Mouse (Mus musculus): ENCODE measurements around the gene Rab3a. TPM values are rescaled to one million over a fixed set of nuclear protein-coding genes. Genes with fewer than 3 reads are reported as not detected.

The Rab3a gene
- total RNA-seq, 2 experiments from 2014 or later, result 789 to 843 TPM

DNA sequence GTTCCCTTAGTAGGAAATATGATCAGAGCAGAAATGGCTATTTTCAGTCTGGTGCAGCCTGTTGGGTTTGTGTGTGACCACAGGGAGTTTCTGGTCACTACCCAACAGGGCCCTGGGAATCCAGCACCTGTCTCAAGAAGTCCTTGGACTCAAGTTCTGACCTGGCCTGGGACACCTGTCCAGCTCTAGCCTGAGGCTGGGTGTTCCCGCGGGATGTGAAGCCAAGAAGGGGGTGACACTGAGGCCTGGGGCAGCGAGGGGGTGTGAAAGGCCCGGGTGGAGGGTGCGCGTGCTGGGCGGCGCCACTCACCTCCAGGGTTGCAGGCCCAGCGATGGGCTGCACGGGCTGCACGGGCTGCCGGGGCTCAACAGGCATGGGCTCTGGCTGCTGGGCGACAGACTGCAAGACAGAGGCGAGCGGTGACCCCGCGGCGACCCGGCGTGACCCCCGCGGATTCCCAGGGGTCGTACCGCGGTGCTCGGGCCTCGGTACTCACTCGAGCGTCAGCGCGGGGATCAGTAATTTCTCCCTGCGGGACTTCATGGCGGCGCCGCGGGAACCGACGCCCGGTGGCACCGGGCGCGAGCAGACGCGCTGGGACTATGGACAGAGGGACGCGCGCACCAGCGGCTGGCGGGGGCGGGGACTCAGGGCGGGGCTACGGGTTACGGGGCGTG lies 42.1 kb downstream of the Rab3a start:
- peak in 1 of 2 experiments; percentile 75 for DNase-seq (ENCODE audit: extremely low spot score in 1 of 2, low spot score in 1 of 2)

DNA sequence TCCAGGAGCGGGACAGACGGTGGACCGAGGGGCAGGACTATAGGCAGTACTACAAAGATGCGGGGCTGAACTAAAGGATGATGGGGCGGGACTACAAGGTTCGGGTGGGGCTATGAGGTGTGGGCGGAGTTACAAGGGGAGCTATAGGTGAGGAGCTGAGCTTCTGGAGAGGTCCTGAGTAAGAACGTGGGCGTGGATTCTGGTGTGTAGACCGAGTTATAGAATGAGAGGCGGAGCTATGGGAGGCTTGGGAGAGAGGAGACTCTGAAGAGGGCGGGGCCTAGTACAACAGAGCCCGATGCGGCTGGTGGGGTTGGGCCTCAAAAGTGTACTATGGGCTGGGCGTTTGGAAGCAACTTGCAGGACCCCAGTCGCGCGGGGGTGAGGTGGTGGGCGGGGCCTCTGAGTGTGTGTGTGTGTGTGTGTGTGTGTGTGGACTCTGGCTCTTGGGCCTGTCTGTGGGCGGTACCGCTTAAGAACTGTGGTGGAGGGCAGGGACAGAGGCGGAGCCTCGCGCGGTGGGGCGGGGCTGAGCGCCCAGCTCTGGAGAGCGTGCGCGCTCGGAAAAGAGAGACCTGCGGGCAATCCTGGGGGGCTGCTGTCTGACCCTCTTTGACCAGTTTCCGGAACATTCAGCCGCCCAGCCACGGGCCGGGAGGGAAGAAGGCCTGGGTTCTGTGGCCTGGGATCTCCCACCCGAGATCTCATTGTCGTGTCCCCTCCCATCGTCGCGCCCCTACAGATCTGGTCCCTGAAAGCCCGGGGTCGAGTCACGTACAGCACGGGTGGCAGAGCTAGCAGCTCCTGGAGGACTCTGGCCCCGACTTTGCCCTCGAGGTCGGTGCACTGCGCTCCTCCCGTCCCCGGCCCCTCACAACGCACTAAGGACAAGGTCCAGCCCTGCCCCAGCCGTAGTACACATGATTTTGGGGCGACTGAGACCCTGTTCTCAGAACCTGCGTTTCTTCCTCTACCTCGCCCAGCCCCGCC lies 42.9 kb downstream of the Rab3a start:
- DNase-seq (ENCODE audit: extremely low spot score in 1 of 2, low spot score in 1 of 2), result peak; percentile 71 to 76

DNA sequence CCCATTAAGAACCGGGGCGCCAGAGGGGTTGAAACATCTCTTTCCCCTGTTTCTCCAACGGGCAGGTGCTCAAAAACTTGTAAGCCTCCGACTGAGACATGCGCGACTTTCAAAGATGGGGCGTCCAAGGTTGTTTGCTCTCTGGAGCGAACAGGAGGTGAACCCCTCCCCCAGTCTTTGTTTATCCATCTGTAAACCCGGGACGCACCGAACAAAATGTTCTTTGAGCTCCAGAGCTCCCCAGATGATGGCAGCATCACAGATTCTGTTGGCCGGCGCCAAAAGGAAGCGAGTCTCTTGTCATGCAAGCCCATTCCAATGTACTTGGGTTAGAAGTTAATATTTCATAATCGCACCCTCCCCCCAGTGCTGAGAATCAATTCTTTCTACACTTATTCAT lies 43.8 kb downstream of the Rab3a start:
- peak in 1 of 2 experiments; percentile 46 for DNase-seq (ENCODE audit: extremely low spot score in 1 of 2, low spot score in 1 of 2)

DNA sequence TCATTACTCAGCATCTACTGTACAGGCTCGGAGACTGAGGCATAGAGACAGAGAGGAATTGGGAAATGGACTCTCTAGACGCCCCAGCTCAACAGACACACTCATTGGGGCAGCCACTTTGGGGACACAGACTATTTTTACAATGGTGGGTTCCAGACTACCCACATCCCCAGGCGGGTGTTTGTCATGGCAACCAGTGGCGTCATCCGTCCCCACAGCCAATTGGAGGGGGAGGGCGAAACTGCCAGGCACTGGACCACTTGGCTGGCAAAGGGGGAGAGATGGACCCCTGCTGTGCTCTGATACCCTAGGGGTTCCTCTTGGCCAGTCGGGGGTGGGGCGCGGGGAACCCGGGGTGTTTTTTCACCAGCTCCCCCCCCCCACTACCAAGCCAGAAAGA lies 46.2 kb downstream of the Rab3a start:
- peak in 1 of 2 experiments; percentile 44 for DNase-seq (ENCODE audit: extremely low spot score in 1 of 2, low spot score in 1 of 2)

DNA sequence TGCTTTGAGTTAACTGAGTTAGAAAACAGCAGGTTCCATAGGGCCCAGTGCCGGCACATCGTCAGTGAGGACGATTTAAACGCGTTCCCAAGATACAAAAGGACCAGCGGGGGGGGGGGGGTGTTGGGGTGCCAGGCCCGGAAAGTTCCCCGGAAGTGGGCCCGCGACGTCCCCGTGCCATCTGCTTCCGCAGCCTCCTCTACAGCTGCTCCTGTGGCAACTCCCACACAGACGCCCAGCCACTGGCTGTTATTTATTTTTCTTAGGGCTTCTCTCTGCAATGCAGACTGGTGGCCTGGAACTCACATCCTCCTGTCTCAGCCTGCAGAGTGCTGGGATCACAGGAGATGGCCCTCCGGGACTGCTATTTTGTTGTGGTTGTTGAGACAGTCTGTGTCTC lies 46.7 kb downstream of the Rab3a start:
- DNase-seq (ENCODE audit: extremely low spot score in 1 of 2, low spot score in 1 of 2), result peak; percentile 60 to 69

DNA sequence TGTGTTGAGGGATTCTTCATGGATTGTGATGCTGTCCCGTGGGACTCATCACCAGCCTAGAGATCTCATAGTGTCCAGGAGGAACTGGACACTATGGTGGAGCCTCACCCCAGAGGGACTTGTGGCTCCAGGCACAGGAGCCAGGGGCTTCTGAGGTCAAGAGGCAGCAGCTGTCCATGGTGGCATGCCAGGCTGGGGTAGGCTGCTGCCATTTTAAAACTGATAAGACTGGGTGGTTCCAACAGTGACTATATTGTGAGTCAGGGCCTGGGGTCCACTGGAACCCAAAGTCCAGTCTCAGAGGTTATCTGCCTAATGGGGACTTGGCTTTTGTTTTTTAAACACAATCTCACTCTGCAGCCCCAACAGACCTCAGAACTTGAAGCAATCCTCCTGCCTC lies 47.4 kb downstream of the Rab3a start:
- DNase-seq (ENCODE audit: extremely low spot score in 1 of 2, low spot score in 1 of 2), result no peak

DNA sequence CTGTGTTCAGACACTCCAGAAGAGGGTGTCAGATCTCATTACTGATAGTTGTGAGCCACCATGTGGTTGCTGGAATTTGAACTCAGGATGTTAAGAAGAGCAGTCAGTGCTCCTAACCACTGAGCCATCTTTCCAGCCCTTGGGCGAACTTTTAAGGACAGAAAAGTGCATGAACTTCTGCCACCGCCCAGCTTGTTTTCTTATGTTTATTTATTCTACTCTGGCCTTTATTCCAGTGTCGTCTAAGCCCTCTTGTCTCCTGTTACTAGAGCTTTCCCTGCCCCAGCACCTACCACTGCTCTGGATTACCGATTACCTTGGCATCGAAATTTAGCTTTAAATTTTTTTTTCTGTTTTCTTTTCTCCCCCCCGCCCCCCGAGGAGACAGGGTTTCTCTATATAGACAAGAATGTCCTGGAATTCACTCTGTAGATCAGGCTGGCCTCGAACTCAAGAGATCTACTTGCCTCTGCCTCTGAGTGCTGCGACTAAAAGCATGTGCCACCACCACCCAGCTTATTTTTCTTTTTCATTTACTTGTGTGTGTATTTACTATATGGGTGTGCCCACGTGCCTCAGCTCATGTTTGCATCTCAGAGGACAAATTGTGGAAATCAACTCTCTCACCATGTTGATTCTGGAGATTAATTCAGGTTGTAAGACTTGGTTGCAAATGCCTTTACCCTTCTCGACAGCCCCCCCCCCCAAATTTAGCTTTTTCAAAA lies 48.5 kb downstream of the Rab3a start:
- no peak for DNase-seq (ENCODE audit: extremely low spot score in 1 of 2, low spot score in 1 of 2)

DNA sequence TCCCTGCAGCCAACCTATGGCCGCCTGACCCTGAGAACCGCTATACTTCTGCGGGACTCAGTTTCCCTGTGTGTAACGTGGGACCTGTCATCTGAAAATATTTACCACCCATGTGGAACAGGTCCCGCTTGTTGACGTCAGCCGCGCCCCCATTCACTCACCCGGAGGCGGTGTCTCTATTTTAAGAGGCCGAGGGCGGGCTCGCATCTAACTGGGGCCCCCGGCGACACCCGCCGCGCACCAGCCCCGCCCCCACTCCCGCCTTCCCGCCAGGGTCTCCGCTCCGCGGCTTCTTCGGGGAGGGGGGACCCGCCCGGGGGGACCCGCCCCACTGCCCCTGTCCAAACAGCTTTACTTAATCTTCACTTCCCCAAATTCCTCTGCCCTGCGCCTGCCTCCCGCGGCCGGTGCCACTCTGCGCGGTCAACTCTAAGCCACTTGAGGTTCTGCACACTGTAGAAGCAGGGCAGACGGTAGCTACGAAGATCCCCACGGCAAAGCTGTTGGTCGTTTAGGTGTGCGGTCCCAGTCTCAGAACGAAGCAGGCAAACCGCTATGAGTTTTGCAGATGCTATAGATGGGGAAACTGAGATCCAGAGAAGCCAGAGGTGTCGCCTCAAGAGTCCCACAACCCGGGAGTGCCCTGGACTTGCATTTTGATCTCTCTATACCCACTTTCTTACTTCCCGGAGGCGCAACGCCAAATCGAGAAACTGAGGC lies 49.4 kb downstream of the Rab3a start:
- DNase-seq (ENCODE audit: extremely low spot score in 1 of 2, low spot score in 1 of 2), result peak; percentile 52 to 61

DNA sequence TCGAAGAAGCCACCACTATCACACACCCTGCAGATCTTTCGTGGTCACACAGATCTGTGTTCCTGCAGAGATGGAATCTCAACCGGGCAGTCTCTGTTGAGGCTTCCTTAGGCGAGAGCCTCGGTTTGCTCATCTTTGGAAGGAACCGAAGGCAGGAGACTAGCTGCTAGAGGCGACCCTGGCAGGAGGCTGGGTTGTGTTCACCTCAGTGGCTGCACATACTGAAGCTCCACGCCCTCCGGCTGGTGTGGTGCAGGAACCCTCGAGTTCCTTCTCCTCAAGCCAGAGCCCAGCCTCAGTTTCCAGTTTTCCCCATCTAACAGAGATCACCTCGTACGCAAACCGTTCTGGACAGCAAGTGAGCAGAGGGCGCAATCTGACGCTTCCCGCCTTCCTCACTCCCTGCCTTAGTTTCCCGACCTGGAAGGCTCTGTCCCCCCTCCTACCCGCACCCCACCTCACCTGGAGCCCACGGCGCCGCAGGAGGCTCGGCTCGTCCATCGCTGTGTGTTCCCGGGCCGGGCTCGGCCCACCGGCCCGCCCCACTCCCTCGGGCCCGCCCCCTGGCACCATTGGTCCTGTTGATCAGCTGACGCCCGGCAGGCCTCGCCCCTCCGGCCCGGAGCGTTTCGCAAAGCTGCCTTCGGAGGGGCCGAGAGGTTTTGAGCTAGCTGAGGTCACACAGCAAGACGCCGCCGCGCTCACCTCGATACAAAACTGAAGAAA lies 50.2 kb downstream of the Rab3a start, which contains the start of gene Mast3:
TSS of gene Mast3 (minus strand) at position 574 of the 726 bp plus-strand sequence.
- DNase-seq (ENCODE audit: extremely low spot score in 1 of 2, low spot score in 1 of 2), result peak; percentile 72 to 73

DNA sequence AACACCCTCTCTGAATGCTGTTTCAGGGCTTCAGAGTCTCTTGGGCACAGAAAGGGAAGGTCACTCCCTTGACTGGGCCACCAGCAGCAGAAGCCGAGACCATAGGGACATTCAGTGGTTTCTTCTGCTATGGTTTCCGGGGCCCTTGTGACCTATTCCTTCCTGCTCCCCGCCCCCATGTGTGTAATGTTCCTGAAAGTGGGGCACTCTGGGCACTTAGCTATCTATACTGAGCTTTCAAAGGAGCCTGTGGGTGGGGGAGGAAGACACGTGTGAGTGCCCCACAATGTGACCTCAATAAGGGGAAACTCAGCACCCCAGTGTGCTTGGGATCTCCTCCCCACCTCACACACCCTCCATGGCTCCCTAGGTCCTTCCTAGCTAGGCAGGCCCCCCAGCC lies 52.1 kb downstream of the Rab3a start:
- DNase-seq (ENCODE audit: extremely low spot score in 1 of 2, low spot score in 1 of 2), result no peak

DNA sequence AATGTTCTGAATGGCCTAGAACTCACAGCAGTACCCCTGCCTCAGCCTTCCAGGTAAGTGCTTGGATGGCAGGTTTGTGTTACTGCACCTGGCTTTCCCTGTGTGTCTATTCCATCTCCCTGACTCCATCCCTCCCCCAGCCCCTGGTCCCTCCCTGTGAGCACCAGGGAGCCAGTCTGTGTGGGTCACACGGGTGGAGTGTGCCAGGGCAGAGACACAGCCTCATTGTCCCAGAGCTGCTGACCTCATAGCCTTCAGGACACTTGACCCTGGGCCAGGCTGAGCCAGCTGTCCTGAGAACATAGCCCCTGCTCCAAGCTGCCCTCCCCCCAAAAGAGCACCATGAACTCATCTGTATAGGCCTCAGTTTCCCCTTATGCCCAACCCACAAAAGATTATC lies 52.8 kb downstream of the Rab3a start:
- DNase-seq (ENCODE audit: extremely low spot score in 1 of 2, low spot score in 1 of 2), result no peak

DNA sequence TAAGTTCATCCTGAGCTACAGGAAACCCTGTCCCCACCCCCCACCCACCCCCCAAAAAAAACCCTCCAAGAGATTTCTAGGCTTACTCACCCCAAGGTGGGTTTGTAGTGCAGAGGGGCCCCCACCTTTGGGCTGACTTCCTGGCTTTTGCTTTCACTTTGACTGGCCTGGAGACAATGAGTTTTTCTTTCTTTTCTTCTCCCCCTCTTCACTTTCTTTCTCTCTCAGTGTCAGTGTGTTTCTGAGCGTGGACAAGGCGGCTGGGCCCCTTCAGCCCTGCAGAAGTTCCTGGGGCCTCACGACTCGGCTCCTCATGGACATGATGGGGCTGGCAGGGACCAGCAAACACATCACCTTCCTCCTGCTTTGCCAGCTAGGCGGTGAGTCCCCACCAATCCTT lies 53.8 kb downstream of the Rab3a start, which contains the start of gene Il12rb1:
TSS of gene Il12rb1 (plus strand) at position 211 of the 400 bp plus-strand sequence.
- DNase-seq (ENCODE audit: extremely low spot score in 1 of 2, low spot score in 1 of 2), result no peak

Small RNAs within 50 kb of the gene (microRNA-seq; reads per million reads assigned to microRNA genes)
- gene Mir7240, result 52.2 to 58.6 reads per million in 2 experiments

Other genes starting within 250 kb of the Rab3a start
- gene Rex1bd, start 247.9 kb upstream of the Rab3a start, total RNA-seq (2021), result 100 to 1,000 TPM in 1 of 2 experiments, 10 to 100 TPM in 1; 91.1 to 101 TPM
- 1,000 to 10,000 TPM; 1,005 to 1,128 TPM for gene Uba52, start 243.9 kb upstream of the Rab3a start, total RNA-seq (2021)
- gene Fkbp8, start 227.0 kb upstream of the Rab3a start, total RNA-seq (2021), result 100 to 1,000 TPM; 432 to 468 TPM
- gene Kxd1, start 226.7 kb upstream of the Rab3a start, total RNA-seq (2021), result 10 to 100 TPM; 37.8 to 38.0 TPM
- 10 to 100 TPM; 20.3 to 23.5 TPM for gene Ell, start 215.2 kb upstream of the Rab3a start, total RNA-seq (2021)
- 10 to 100 TPM; 41.5 to 47.0 TPM for gene Isyna1, start 160.3 kb upstream of the Rab3a start, total RNA-seq (2021)
- 100 to 1,000 TPM; 285 to 304 TPM for gene Ssbp4, start 145.8 kb upstream of the Rab3a start, total RNA-seq (2021)
- gene Lrrc25, start 138.5 kb upstream of the Rab3a start, total RNA-seq (2021), result 1 to 10 TPM in 1 of 2 experiments, under 1 TPM in 1; 0.63 to 1.0 TPM
- gene Gdf15, start 122.2 kb upstream of the Rab3a start, total RNA-seq (2021), result under 1 TPM in 1 of 2 experiments, not detected in 1; 0.26 TPM
- 10 to 100 TPM; 21.1 to 25.1 TPM for gene Pgpep1, start 94.3 kb upstream of the Rab3a start, total RNA-seq (2021)
- 10 to 100 TPM; 66.2 to 67.4 TPM for gene Lsm4, start 81.4 kb upstream of the Rab3a start, total RNA-seq (2021)
- gene Jund, start 55.7 kb upstream of the Rab3a start, total RNA-seq (2021), result 100 to 1,000 TPM; 181 to 194 TPM
- under 1 TPM; 0.05 to 0.12 TPM for gene Iqcn, start 51.2 kb upstream of the Rab3a start, total RNA-seq (2021)
- not detected for gene Gm3336, start 36.1 kb upstream of the Rab3a start, total RNA-seq (2021)
- gene Pde4c, start 31.0 kb upstream of the Rab3a start, total RNA-seq (2021), result 1 to 10 TPM in 1 of 2 experiments, under 1 TPM in 1; 0.89 to 1.2 TPM
- 10 to 100 TPM; 41.7 to 42.2 TPM for gene Mpv17l2, start 6.3 kb downstream of the Rab3a start, total RNA-seq (2021)
- 100 to 1,000 TPM; 154 to 159 TPM for gene Pik3r2, start 22.0 kb downstream of the Rab3a start, total RNA-seq (2021)
- gene Mast3, start 50.4 kb downstream of the Rab3a start, total RNA-seq (2021), result 100 to 1,000 TPM; 411 to 437 TPM
- 1 to 10 TPM in 1 of 2 experiments, under 1 TPM in 1; 0.94 to 1.4 TPM for gene Il12rb1, start 53.8 kb downstream of the Rab3a start, total RNA-seq (2021)
- gene Arrdc2, start 85.0 kb downstream of the Rab3a start, total RNA-seq (2021), result 10 to 100 TPM; 15.0 to 18.7 TPM
- 10 to 100 TPM; 19.4 to 22.4 TPM for gene Kcnn1, start 108.6 kb downstream of the Rab3a start, total RNA-seq (2021)
- gene Ccdc124, start 119.3 kb downstream of the Rab3a start, total RNA-seq (2021), result 10 to 100 TPM; 92.7 to 95.6 TPM
- gene Slc5a5, start 138.1 kb downstream of the Rab3a start, total RNA-seq (2021), result 10 to 100 TPM in 1 of 2 experiments, 1 to 10 TPM in 1; 6.9 to 10.5 TPM
- gene Rpl18a, start 142.7 kb downstream of the Rab3a start, total RNA-seq (2021), result 100 to 1,000 TPM; 634 to 770 TPM
- gene Map1s, start 151.3 kb downstream of the Rab3a start, total RNA-seq (2021), result 10 to 100 TPM; 87.7 to 94.2 TPM